Mouse (Mus musculus): ENCODE measurements around the gene Sfxn5.

- TF ChIP-seq CTCF (IDR thresholded peaks at IDR 0.05; ENCODE audit: extremely low read depth, insufficient read depth, insufficient read length, insufficient replicate concordance) (no peak), POLR2A (IDR thresholded peaks at IDR 0.05; ENCODE audit: low read depth, low read length) (no peak)
Measured at GRCm38 (mm10) chr6:85232836-85233623, 100.2 kb downstream of the Sfxn5 start.

All from spleen, adult 2 months (tissue).